Mouse (Mus musculus) C2C12 (cell line): Measurements from ENCODE around the gene Cops4.

Experiments used
- CEBPB ChIP-seq: IDR thresholded peaks from one replicate; pipeline ENCODE4 v1.6.1; 2011; ENCODE audit warnings: low read depth, mild to moderate bottlenecking, control low read depth, moderate library complexity
- CTCF ChIP-seq: IDR thresholded peaks from one replicate; pipeline ENCODE4 v1.5.1; 2011; ENCODE audit not compliant: control insufficient read depth, insufficient read depth, insufficient read length
- FOSL1 ChIP-seq: IDR thresholded peaks from one replicate; pipeline ENCODE4 v1.8.0; 2011; ENCODE audit warnings: mild to moderate bottlenecking, low read length; ENCODE audit not compliant: poor library complexity, insufficient read depth, severe bottlenecking
- MAX ChIP-seq: IDR thresholded peaks from one replicate; pipeline ENCODE4 v1.6.1; 2011; ENCODE audit warnings: mild to moderate bottlenecking, control low read depth
- MYOG ChIP-seq: IDR thresholded peaks from one replicate; pipeline ENCODE4 v1.6.1; 2011; ENCODE audit not compliant: control insufficient read depth, insufficient read length; ENCODE audit errors: extremely low read depth
- USF1 ChIP-seq: IDR thresholded peaks from one replicate; pipeline ENCODE4 v1.6.1; 2011; ENCODE audit warnings: low read depth, mild to moderate bottlenecking, control low read depth, moderate library complexity

DNA sequence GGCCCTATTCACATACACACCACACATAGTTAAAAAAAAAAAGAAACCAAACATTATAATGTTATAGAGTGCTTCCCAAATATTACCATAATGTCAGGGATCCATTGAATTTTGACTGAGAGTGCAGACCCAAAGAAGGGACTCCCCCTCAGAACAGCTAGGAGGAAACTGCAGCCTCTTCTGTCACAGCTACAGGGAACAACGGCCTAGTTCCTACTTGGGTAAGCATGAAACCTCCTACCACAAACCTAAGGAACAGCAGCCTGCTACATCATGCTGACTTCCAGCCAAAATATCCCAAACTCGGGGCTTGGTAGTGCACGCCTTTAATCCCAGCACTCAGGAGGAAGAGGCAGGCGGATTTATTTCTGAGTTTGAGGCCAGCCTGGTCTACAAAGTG, 31.2 kb downstream of the Cops4 start:
- TF ChIP-seq CTCF (no peak), FOSL1 (no peak), CEBPB (no peak), USF1 (no peak), MYOG (no peak), MAX (no peak)
